Mouse (Mus musculus): ENCODE results near the gene Myl6. TPM values are rescaled to one million over a fixed set of nuclear protein-coding genes. Genes with fewer than 3 reads are reported as not detected.

Myl6 gene
- total RNA-seq, 2 experiments from 2014 or later, result 500 to 506 TPM

DNA sequence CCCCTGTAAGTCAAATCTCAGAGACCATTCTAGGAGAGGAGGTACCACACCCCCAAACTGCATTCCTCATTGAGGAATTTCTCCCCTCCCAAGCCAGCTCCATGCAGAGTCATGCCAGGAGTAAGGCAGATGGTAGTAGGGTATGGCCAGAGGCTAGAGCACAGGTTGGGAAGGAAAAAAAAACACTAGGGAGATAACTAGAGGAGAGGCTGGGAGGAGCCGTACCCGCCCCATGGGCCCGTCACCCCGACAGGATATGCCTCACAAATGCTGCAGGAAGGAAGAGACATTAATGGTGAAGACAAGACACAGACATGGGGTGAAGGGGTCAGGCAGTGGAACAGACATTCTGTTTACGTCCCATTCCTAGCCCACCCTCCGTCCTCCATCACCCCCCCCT is 2.5 kb downstream of the Myl6 start:
- intact Hi-C loops (cut with DNase I), result no loop called here
- DNase-seq, result peak in 1 of 2 experiments; percentile 40

DNA sequence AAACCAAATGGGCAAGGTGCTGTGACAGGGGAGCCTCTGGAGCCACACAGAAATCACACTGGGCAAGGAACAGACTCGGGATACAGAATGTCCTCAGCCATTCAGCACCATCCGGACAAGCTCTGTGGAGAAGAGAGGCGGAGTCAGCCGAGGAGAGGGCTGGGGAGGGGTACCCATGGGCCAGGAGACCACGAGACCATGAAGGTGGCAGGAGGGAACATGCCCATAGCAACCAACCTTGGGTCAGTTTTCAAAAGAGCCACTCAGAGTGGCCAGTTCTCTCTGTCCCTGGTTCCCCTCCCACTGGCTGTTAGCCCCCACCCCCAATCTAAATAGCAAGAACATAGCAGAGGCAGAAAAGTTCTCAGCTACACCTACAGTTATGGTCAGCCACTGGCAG is 3.0 kb downstream of the Myl6 start:
- DNase-seq, result no peak
- intact Hi-C loops (cut with DNase I), result no loop called here

DNA sequence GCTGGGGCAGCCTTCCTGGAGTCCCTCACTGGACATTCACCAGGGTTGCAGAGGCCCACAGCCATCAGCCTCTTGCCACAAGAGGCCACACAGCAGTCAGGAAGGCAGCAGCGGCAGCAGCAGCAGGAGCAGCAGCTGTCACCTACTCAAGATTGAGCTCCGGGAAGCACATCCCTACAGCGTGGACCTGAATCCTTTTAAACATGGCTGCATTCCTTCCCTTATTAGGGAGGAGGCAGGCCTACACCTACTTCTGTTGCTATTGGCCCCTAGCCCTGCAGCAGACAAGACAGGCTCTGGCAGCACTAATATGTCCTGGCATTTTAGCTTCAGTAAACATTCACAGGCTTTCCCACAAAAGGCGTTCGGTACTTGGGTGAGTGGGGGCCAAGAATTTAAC is 3.7 kb downstream of the Myl6 start:
- intact Hi-C loops (cut with DNase I), result no loop called here
- peak; percentile 62 to 68 for DNase-seq

DNA sequence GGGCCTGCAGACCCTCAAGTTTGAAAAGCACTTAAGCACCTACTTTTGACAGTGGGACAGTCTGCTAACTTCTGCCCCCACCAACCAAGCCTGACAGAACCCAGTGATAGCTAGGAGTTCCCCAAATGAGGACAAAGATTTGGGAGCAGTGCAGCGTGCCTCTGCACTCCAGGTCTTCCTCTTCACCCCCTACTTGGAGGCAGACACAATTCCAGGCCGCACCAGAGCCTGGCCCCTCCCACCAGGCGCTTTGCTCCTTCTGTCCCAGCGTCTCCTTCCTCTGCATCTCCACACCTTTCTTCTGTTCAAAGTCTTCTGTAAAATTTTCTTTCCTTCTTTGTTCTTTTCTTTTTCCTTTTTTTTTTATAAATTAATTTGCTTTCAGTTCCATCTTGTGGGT is 4.2 kb downstream of the Myl6 start:
- intact Hi-C loops (cut with DNase I), result loop anchor here (10.0 kb wide), 1 partner anchor 355 kb away; no protein-coding TSS in a partner anchor
- no peak for DNase-seq

DNA sequence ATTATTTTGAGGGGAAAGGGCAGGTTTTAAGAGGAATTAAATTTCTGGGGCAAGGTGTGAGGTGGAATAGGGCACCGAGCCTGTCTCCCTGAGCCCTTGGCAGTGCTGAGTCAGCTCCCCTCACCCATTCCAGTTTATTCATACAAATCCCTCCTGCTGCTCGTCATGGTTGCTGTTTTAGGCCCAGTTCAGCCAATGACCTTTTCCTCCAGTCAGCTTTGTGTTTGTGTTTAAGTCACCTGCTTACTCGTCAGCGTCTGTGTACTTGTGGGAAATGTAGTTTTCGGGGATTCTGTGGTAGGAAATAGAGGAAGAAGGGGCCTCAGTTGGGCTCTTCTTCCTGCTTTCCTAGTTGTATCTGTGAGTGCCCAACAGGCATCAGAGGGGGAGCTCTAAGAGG is 4.6 kb downstream of the Myl6 start:
- DNase-seq, result no peak
- intact Hi-C loops (cut with DNase I), result loop anchor here (10.0 kb wide), 1 partner anchor 355 kb away; no protein-coding TSS in a partner anchor

DNA sequence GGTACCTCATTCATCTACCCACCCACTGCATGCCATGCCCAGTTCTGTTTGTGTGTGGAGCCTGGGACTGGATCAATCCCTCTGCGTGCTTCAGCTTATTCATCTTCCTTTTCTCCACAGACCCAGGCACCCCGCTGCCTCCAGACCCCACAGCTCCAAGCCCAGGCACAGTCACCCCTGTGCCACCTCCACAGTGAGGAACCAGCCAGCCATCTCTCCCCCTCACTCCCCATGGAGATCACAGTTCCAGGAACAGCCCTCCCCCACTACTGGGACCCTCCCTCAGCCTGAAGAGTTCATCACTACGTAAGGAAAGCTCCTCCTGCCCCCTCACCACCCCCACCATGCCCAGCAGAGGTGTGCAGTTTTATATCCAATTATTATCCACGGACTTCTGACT is 5.2 kb downstream of the Myl6 start:
- intact Hi-C loops (cut with DNase I), result loop anchor here (10.0 kb wide), 1 partner anchor 354 kb away; no protein-coding TSS in a partner anchor
- DNase-seq, result no peak

DNA sequence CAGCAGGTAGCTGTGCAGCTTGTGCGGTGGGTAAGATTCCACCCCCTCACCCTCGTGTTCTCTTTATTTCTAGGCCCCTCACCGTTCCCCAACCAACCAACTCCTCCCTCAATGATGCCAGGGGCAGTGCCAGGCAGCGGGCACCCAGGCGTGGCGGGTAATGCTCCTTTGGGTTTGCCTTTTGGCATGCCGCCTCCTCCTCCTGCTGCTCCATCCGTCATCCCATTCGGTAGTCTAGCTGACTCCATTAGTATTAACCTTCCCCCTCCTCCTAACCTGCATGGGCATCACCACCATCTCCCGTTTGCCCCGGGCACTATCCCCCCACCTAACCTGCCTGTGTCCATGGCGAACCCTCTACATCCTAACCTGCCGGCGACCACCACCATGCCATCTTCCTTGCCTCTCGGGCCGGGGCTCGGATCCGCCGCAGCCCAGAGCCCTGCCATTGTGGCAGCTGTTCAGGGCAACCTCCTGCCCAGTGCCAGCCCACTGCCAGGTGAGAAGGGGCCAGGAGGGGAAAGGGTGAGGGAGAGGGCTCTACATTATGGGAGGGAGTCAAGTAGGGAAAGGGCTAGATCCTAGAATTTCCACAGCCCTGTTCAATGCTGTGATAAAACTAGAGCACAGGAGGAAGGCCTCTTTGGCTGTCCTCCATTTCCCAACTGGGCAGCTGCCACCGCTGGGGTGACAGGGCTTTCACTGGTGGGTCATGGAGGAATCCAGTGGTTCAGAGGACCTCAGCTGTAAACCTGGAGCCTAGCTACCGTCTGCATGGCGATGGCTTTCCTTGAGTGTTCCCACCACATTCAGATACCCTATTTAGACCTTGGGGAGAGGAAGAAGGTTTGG is 5.9 kb downstream of the Myl6 start:
- DNase-seq, result no peak
- intact Hi-C loops (cut with DNase I), result loop anchor here (10.0 kb wide), 1 partner anchor 353 kb away; no protein-coding TSS in a partner anchor

DNA sequence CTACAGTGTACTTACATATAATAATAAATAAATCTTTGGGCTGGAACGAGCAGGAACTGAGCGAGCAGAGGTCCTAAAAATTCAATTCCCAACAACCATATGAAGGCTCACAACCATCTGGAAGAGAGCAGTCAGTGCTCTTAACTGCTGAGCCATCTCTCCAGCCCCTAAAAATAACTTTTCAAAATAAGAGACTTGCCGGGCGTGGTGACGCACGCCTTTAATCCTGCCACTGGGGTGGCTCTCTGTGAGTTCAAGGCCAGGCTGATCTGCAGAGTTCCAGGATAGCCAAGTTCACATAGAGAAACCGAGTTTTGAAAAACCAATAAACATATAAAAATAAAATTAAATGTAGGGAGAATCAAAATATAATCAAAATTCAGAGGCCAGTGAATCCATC is 7.6 kb downstream of the Myl6 start:
- intact Hi-C loops (cut with DNase I), result loop anchor here (10.0 kb wide), 1 partner anchor 352 kb away; no protein-coding TSS in a partner anchor
- DNase-seq, result no peak

DNA sequence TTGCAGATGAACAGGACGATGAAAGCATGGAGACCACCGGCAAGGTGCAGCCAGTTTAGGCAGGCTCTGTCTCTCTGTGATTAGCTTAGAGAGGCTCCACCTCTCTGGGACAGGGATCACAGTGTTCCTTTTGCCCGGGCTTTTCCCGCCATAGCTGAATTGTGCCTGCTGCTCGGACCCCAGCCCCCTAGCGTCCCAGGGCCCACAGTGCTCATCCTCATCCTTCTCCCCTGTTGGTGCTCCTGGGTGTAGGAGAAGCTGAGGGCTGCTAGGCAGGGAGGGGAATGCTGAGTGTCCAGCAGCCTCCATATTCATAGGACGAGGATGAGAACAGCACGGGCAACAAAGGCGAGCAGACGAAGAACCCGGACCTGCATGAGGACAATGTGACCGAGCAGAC is 19.6 kb downstream of the Myl6 start:
- DNase-seq, result no peak
- intact Hi-C loops (cut with DNase I), result no loop called here

DNA sequence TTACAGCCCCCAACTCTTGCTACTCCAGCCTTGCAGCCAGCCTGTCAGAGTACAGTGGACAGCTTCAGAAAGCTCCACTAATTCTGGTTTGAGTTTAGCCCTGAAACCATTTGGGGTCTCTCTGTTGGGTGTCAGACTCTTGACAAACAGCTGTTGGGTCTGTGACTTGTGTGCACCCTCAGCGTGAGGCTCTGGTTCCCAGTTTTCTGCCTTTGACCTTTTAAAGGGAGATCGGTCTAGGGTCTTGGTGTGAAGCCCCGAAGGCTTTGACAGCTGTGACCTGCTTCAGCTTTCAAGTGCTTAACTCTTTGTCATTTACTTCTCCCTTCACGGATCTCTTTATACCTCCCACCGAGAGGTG is 33.7 kb downstream of the Myl6 start:
- intact Hi-C loops (cut with DNase I), result loop anchor here (2.0 kb wide), 1 partner anchor 67 kb away; no protein-coding TSS in a partner anchor
- DNase-seq, result no peak

DNA sequence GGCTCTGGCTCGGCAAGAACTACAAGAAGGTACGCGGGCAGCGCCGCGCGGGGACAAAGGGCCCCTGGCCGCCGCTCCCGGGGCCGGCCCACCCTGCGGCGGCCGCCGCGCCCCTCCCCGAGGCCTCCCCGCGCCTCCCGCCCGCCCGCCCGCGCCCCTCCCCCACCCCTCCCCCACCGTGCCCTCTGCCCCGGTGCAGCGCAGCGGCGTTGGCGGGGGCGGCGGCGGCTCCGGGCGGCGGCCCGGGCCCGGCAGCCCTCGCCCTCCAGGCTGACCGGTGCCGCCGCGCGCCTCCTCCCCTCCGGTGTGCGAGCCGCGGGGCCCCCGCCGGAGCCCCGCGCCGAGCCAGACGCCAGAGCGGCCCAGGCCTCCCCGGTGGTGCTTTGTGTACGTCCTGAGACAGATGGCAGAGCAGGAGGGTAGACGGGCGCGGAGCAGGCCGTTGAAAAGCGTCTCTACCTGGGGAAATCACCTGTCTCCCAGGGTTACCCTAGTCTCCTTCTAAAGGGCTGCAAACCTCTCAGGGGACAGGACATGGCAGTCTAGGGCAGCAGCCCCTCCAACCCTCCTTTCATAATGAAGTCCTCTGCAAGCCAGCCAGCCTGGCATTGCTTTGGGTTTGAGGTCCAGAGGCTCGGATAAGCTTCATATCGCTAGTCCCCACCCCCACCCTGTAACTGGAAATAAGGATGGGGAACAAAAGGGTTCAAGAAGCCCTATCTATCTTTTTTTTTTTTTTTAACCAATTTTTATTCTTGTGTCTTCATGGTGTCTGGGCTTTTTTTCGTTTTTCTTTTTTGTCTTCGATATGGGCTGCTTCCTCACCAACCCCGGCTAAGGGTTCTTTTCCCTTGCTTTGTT is 34.3 kb downstream of the Myl6 start:
- intact Hi-C loops (cut with DNase I), result loop anchor here (1.0 to 2.0 kb wide), 4 partner anchors 33 to 87 kb away; no protein-coding TSS in a partner anchor

DNA sequence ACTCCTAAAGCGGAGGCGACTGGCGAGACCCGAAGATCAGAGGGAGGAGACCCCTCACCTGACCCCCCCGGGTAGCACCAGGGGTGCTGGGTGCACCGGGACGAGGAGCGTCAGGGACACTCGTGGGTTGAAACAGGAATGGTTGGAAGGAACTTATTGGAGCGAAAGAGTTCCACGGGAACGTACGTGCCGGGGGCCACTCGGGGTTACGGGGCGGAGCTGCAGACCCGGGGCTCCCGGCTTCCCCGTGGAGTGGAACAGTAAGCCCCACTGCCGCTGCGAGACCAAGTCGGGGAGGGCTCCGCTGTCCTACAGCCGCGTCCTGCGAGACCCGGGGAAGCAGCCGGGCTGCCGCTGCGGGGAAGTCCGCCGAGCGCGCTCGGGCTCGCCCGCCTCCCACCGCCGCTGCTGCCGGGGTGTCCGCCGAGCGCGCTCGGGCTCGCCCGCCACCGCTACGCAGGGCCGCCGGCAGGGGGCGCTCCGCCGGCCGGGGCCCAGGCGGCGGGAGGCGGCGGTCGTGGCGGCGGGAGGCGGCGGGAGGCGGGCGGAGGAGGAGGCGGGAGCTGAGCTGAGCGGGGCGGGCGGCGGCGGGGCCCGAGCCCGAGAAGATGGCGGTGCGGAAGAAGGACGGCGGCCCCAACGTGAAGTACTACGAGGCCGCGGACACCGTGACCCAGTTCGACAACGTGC is 35.1 kb downstream of the Myl6 start, which contains the start of gene Smarcc2:
TSS of gene Smarcc2 (plus strand) at position 530 of the 690 bp plus-strand sequence.
- DNase-seq, result peak; percentile 86 to 91
- intact Hi-C loops (cut with DNase I), result loop anchor here (1.0 to 2.0 kb wide), 3 partner anchors 34 to 87 kb away; no protein-coding TSS in a partner anchor

More for the DNA sequence above, 34.3 kb downstream of the Myl6 start:
- DNase-seq, result peak; percentile 47 to 61

DNA sequence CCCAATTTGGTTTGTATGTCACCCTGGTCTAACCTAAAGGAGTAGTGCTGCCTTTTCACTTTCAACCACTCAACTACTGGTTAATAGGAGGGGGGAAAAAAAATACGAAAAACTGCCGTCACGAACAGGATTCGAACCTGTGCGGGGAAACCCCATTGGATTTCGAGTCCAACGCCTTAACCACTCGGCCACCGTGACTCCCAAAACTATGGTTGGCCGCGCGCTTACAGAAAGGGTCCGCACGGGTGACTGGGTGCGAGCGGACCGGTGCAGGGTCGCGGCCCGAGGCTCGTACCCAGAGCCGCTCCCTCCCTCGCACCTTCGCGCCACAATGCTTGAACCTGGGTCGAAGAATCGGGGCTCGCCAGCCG is 35.6 kb downstream of the Myl6 start:
- intact Hi-C loops (cut with DNase I), result loop anchor here (2.0 kb wide), 2 partner anchors 34 to 76 kb away; no protein-coding TSS in a partner anchor
- DNase-seq, result peak; percentile 94 to 97

DNA sequence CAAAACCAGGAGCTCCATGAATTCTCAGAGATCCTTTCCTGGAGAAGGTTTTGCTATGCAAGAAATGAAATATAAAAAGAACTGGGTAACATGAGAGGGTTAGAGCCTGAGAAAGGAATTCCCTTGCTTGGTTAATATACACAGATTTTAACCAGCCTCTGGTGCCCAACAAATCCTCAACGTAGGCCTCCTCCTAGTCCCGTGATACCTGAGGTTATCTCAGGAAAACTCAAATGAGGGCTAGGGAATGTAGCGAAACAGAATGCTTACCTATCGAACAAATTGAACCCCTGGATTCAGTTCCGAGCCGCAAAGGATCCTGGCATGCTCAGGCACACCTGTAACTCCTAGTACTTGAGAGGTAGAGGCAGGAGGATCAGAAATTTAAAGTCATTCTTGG is 36.3 kb downstream of the Myl6 start:
- intact Hi-C loops (cut with DNase I), result loop anchor here (2.0 kb wide), 2 partner anchors 35 to 77 kb away; no protein-coding TSS in a partner anchor
- DNase-seq, result no peak

DNA sequence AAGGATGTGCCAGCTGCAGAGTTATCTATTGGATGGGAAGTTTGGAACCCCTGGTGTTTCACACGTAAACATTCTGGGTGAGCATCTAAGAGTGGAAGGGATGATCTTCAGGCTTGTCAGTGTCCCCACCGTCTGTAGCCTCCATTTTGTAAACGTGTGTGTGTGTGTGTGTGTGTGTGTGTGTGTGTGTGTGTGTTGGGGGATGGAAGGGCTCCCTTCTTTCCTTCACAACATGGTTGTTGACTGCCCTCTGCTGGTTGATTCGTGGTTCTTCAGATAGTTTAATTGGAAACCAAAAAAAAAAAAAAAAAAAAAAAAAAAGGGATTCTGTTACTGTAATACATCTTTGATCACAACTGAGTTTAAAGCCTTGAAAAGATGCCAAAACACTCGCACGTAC is 38.7 kb downstream of the Myl6 start:
- peak; percentile 78 to 89 for DNase-seq
- intact Hi-C loops (cut with DNase I), result loop anchor here (1.0 kb wide), 2 partner anchors 46 to 120 kb away; no protein-coding TSS in a partner anchor

DNA sequence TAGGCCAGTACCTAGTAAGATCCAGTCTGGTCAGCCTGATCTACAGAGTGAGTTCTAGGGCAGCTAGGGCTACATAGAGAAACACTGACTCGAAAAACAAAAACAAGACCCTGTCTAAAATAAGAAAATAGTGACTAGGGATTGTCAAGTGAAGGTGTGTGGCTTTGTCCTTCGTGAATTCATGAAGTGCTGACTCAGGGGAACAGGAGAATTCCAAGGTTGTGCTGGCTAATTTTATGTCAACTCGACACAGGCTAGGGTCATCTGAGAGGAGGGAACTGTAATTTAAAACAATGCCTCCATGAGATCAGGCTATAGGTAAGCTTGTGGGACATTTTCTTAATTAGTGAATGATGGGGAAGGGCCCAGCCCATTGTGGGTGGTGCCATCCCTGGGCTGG is 39.5 kb downstream of the Myl6 start:
- no peak for DNase-seq
- intact Hi-C loops (cut with DNase I), result no loop called here

DNA sequence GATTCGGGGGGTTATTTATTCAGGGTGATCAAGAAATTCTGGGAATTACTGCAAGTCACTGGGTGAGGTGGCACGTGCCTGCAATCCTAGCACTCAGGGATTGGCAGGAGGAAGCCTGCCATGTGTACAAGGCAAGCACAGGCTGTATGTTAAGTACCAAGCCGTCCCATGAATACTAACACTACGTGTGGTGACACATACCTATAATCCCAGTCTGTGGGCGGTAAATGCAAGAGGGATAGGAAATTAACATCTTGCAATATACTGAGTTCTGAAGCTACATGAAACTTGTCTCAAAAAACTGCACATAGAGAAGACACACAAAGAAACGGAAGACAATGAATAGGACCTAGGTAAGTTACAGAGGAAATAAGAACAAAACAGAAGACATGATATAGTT is 42.9 kb downstream of the Myl6 start:
- intact Hi-C loops (cut with DNase I), result no loop called here
- no peak for DNase-seq

DNA sequence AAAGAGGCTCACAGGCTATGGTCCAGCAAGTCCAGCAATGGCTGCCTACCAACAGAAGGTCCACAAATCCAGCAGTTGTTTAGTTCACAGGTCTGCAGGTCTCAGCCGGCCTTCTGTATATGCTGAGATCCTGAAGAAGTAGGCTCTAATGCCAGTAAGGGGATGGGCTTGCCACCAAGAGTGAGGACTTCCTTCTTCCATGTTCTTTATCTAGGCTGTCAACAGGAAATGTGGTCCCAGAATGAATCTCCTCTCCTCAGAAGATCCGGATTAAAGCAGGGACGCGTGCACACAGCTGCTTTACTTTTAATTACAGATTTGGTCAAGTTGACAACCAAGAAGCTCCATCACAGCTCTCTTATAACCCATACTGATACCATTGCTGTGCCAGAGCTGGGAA is 48.5 kb downstream of the Myl6 start:
- intact Hi-C loops (cut with DNase I), result no loop called here
- DNase-seq, result no peak

DNA sequence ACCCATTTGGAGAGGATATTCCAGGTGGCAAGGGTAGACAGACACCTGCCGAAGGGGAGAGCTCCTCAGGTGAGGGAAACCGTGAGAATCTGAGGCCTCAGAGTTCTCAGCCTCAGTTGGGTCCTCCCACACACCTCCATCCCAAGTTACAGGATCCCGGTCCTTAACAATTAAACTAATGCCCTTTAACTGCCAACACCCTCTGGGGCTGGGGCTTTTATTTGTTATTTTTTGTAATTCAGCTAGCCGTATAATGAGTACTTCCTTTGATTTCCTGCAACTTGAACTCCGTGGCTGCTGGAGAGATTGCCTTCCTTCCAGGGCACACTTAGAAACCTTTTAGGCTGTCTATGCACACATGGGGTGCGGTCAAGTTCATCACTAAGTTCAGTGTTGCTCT is 49.6 kb downstream of the Myl6 start:
- no peak for DNase-seq
- intact Hi-C loops (cut with DNase I), result no loop called here

DNA sequence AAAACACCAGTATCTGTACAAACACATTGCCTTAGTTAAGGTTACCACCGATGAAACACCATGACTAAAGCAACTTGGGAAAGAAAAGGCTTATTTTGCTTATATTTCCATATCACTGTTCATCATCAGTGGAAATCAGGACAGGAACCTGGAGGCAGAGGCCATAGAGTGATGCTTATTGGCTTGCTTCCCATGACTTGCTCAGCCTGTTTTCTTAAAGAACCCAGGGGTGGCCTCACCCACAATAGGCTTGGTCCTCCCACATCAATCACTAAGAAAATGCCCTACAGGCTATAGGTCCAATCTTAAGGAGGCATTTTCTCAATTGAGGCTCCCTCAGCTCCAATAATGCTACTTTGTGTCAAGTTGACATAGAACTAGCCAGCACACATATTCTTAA is 51.2 kb downstream of the Myl6 start:
- intact Hi-C loops (cut with DNase I), result loop anchor here (2.0 kb wide), 1 partner anchor 32 kb away; the partner anchor contains the start of genes Nabp2 and Rnf41
- DNase-seq, result no peak
